Mouse (Mus musculus): ENCODE measurements at regions not wholly inside any gene's neighbourhood (a gene's known extent, or its start where the extent isn't known, plus 50 kb on each side); places are given as distances from the start of the nearest gene placed in this dataset.

- DNase-seq (ENCODE audit: low spot score) (no peak), ATAC-seq (no peak)
- H3K4me2 ChIP-seq (ENCODE audit: low read depth, low read length) = no peak overlapping the region
- no peak overlapping the region for H3K27ac ChIP-seq
- no peaks in the 10 kb centered on the region for H3K36me3 ChIP-seq (ENCODE audit: insufficient read depth, low read length)
- H3K9me3 ChIP-seq (ENCODE audit: low read length) = no peaks in the 10 kb centered on the region
- no peak overlapping the region for H3K9ac ChIP-seq (replicated peaks; ENCODE audit: low read length)
- H3K27me3 ChIP-seq (ENCODE audit: insufficient read depth, low read length) = no peaks in the 10 kb centered on the region
- WGBS = 58% methylated on average over 3 of the region's 3 CpGs
- no peaks in the 10 kb centered on the region for H3K4me1 ChIP-seq (ENCODE audit: insufficient read depth, low read length)
- no peak overlapping the region for H3K4me3 ChIP-seq (ENCODE audit: low read length)
- no peak for TF ChIP-seq CTCF (IDR thresholded peaks at IDR 0.05; ENCODE audit: low read depth)
Measured at GRCm38 (mm10) chr8:11145251-11145650, 137.0 kb upstream of the Irs2 start.

GRCm38 (mm10) chr8:11140566-11140965 lies 132.3 kb upstream of the Irs2 start:
- ATAC-seq (no peak), DNase-seq (ENCODE audit: low spot score) (no peak)
- Histone ChIP-seq H3K4me3 (ENCODE audit: low read length) (no peak overlapping the region), H3K27ac (no peak overlapping the region), H3K4me2 (ENCODE audit: low read depth, low read length) (no peak overlapping the region), H3K4me1 (ENCODE audit: insufficient read depth, low read length) (no peaks in the 10 kb centered on the region), H3K36me3 (ENCODE audit: insufficient read depth, low read length) (no peaks in the 10 kb centered on the region), H3K9me3 (ENCODE audit: low read length) (no peaks in the 10 kb centered on the region), H3K9ac (replicated peaks; ENCODE audit: low read length) (no peak overlapping the region), H3K27me3 (ENCODE audit: insufficient read depth, low read length) (no peaks in the 10 kb centered on the region)
- WGBS = 91% methylated on average over 1 of the region's 1 CpGs
- no peak for TF ChIP-seq CTCF (IDR thresholded peaks at IDR 0.05; ENCODE audit: low read depth)

- H3K4me2 ChIP-seq (ENCODE audit: low read depth, low read length) = no peak overlapping the region
- no peak overlapping the region for H3K4me3 ChIP-seq (ENCODE audit: low read length)
- no peaks in the 10 kb centered on the region for H3K9me3 ChIP-seq (ENCODE audit: low read length)
- no peak overlapping the region for H3K27ac ChIP-seq
- H3K27me3 ChIP-seq (ENCODE audit: insufficient read depth, low read length) = no peaks in the 10 kb centered on the region
- no peaks in the 10 kb centered on the region for H3K36me3 ChIP-seq (ENCODE audit: insufficient read depth, low read length)
- no peak overlapping the region for H3K9ac ChIP-seq (replicated peaks; ENCODE audit: low read length)
- no peaks in the 10 kb centered on the region for H3K4me1 ChIP-seq (ENCODE audit: insufficient read depth, low read length)
- no peak for ATAC-seq
- WGBS = 76% methylated on average over 2 of the region's 2 CpGs
- TF ChIP-seq CTCF (IDR thresholded peaks at IDR 0.05; ENCODE audit: low read depth) = no peak
- no peak for DNase-seq (ENCODE audit: low spot score)
Measured at GRCm38 (mm10) chr8:11139294-11139693, 131.0 kb upstream of the Irs2 start.

GRCm38 (mm10) chr8:11138302-11139020 lies 130.2 kb upstream of the Irs2 start:
- 95% methylated on average over 5 of the region's 5 CpGs for WGBS
- no peak for DNase-seq (ENCODE audit: low spot score)
- Histone ChIP-seq H3K4me1 (ENCODE audit: insufficient read depth, low read length) (no peaks in the 10 kb centered on the region), H3K9ac (replicated peaks; ENCODE audit: low read length) (no peak overlapping the region), H3K36me3 (ENCODE audit: insufficient read depth, low read length) (no peaks in the 10 kb centered on the region), H3K27ac (no peak overlapping the region), H3K27me3 (ENCODE audit: insufficient read depth, low read length) (no peaks in the 10 kb centered on the region), H3K9me3 (ENCODE audit: low read length) (no peaks in the 10 kb centered on the region), H3K4me2 (ENCODE audit: low read depth, low read length) (no peak overlapping the region), H3K4me3 (ENCODE audit: low read length) (no peak overlapping the region)
- no peak for TF ChIP-seq CTCF (IDR thresholded peaks at IDR 0.05; ENCODE audit: low read depth)
- no peak for ATAC-seq

GRCm38 (mm10) chr8:11136566-11136965 lies 128.3 kb upstream of the Irs2 start:
- WGBS = 89% methylated on average over 4 of the region's 4 CpGs
- Histone ChIP-seq H3K27me3 (ENCODE audit: insufficient read depth, low read length) (no peaks in the 10 kb centered on the region), H3K4me1 (ENCODE audit: insufficient read depth, low read length) (no peaks in the 10 kb centered on the region), H3K9ac (replicated peaks; ENCODE audit: low read length) (no peak overlapping the region), H3K36me3 (ENCODE audit: insufficient read depth, low read length) (no peaks in the 10 kb centered on the region), H3K27ac (no peak overlapping the region), H3K4me2 (ENCODE audit: low read depth, low read length) (no peak overlapping the region), H3K4me3 (ENCODE audit: low read length) (no peak overlapping the region), H3K9me3 (ENCODE audit: low read length) (no peaks in the 10 kb centered on the region)
- no peak for TF ChIP-seq CTCF (IDR thresholded peaks at IDR 0.05; ENCODE audit: low read depth)
- ATAC-seq (no peak), DNase-seq (ENCODE audit: low spot score) (no peak)

GRCm38 (mm10) chr8:11135135-11135534 lies 126.9 kb upstream of the Irs2 start:
- Histone ChIP-seq H3K27me3 (ENCODE audit: insufficient read depth, low read length) (no peaks in the 10 kb centered on the region), H3K9me3 (ENCODE audit: low read length) (no peaks in the 10 kb centered on the region), H3K4me3 (ENCODE audit: low read length) (no peak overlapping the region), H3K36me3 (ENCODE audit: insufficient read depth, low read length) (no peaks in the 10 kb centered on the region), H3K27ac (no peak overlapping the region), H3K9ac (replicated peaks; ENCODE audit: low read length) (no peak overlapping the region), H3K4me1 (ENCODE audit: insufficient read depth, low read length) (no peaks in the 10 kb centered on the region), H3K4me2 (ENCODE audit: low read depth, low read length) (no peak overlapping the region)
- no peak for TF ChIP-seq CTCF (IDR thresholded peaks at IDR 0.05; ENCODE audit: low read depth)
- ATAC-seq = no peak
- 80% methylated on average over 11 of the region's 11 CpGs for WGBS
- DNase-seq (ENCODE audit: low spot score) = no peak

GRCm38 (mm10) chr8:11134562-11134961 lies 126.3 kb upstream of the Irs2 start:
- H3K4me3 ChIP-seq (ENCODE audit: low read length) = no peak overlapping the region
- no peak overlapping the region for H3K27ac ChIP-seq
- ATAC-seq (no peak), DNase-seq (ENCODE audit: low spot score) (no peak)
- no peak overlapping the region for H3K9ac ChIP-seq (replicated peaks; ENCODE audit: low read length)
- H3K36me3 ChIP-seq (ENCODE audit: insufficient read depth, low read length) = no peaks in the 10 kb centered on the region
- WGBS = 90% methylated on average over 4 of the region's 4 CpGs
- H3K4me2 ChIP-seq (ENCODE audit: low read depth, low read length) = no peak overlapping the region
- no peaks in the 10 kb centered on the region for H3K4me1 ChIP-seq (ENCODE audit: insufficient read depth, low read length)
- H3K27me3 ChIP-seq (ENCODE audit: insufficient read depth, low read length) = no peaks in the 10 kb centered on the region
- H3K9me3 ChIP-seq (ENCODE audit: low read length) = no peaks in the 10 kb centered on the region
- no peak for TF ChIP-seq CTCF (IDR thresholded peaks at IDR 0.05; ENCODE audit: low read depth)
